Mouse (Mus musculus) kidney, postnatal 36 days (tissue): Measurements from ENCODE around the gene Gdpd1.
A peak's percentile ranks its signal among the peaks of the same experiment; 100 is the strongest.
"Not testable (repeated sequence)": the region's sequence is repeated elsewhere in the genome, so short reads cannot be mapped to it uniquely, and the experiment has no call there.

ENCODE experiments used
- DNase-seq, 2 experiments: peaks; one replicate each; pipeline ENCODE4 v3.0.0; 2021 to 2022; ENCODE audit warnings: mixed read lengths in 2 of 2

Gene Gdpd1

DNA sequence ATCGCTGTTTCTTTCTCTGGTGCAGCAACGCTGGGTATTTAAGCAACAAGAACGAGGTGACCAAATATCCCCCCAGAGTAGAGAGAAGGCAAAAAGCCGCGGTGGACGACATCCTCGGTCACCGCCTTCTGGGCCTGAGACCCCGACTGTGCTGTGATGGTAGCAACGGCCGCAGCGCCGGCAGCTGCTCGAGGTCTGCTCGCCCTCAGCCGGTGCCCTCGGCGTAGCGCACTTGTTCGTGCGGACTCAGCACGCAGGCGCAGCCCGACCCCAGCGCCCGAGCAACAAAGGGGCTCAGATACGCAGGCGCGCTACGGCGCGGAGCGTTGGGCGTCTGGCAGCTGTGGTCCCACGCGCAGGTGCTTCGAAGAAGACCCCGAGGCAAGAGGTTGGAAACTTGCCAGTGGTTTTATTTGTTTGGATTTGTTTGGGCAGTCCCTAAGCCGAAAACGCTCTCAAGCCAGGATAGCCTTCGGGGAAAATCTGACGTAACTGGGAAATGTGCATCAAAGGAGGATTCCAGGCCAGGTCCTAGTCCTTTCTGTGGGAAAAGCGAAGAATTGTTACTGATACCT lies at the start of gene Gdpd1:
Gene Gdpd1, minus strand, starts transcription at position 197 of the 575 bp plus-strand sequence.
- DNase-seq = peak; percentile 77 to 89

GRCm38 (mm10) chr11:87121864-87122263 lies 48.0 kb upstream of the Gdpd1 start:
- DNase-seq = no peak

- DNase-seq = no peak
These were observed 36.5 kb upstream of the Gdpd1 start for GRCm38 (mm10) chr11:87110172-87110909.

- peak in 1 of 2 experiments; percentile 38 for DNase-seq
These were observed 35.8 kb upstream of the Gdpd1 start for GRCm38 (mm10) chr11:87109519-87110171.

GRCm38 (mm10) chr11:87108755-87109518 lies 35.1 kb upstream of the Gdpd1 start, which contains the start of gene Ska2:
TSS of gene Ska2 (plus strand) at chr11:87109234.
- peak; percentile 96 to 99 for DNase-seq

DNA sequence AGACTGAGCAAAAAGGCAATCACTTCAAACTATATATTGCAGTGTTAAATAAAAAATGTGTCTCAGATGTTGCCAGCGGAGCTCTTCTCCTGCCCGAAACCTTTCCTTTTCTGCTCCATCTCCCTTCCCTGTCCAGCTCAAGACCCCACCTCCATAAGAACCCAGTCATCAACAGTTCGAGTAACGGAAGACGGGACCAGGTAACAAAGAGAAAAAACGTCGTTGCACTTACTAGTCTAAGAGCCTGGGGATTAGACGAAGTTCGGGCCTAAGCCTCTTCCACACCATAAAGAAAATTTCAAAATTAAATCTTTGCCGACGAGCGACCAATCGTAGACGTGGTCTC lies 34.5 kb upstream of the Gdpd1 start, which contains the start of gene Prr11:
Gene Prr11, minus strand, starts transcription at position 300 of the 346 bp plus-strand sequence.
- DNase-seq = no peak

DNA sequence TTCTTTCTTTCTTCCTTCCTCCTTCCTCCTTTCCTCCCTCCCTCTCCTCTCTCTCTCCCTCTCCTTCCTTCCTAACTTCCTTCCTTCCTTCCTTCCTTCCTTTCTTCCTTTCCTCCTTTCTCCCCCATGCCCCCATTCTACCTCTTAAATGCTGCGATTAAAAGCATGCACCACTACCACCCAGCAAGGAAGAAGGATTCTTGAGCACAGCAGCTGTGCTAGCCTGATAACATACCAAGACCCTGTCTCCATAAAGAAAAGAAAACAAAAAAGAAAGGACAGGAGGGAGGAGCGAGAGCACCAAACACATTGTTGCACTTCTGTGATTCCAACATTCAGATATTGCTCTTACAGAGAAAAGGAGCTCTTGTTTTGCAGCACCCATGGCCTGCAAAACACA lies 13.3 kb upstream of the Gdpd1 start:
- no peak for DNase-seq

DNA sequence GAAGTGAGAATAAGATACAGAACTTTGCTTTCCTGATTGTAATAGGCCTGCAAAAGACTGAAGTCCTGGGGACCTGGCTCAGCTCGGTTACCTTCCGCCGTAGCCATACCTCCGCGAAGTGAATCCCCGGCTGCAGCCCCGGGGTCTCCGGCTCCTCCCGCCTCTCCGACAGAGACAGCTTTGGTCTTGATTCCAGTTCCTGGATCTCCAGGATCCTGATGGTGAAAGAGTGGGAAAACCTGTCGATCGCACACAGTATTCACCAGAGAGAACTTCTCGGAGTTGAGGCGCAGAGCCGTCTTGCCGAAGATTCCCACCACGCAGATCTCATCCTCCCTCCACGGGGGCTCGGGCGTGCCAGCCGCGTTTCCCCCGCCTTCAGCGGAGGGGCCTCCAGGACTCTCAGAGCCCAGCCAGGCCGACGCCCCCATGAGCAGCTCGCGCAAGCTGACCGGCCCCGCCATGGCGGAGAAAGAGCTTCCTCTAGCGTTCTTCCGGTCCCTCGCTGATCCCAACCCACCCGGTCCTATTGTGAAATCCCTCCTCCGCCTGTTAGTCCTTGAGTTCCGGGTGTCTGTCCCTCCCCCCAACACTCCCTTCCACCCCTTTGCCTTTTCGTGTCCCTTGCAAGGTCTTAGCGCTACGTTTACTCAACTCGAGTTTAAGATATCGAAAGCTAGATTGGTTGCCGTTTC lies 12.6 kb upstream of the Gdpd1 start, which contains the start of gene Smg8:
Gene Smg8, minus strand, starts transcription at position 485 of the 695 bp plus-strand sequence.
- DNase-seq = peak; percentile 89

DNA sequence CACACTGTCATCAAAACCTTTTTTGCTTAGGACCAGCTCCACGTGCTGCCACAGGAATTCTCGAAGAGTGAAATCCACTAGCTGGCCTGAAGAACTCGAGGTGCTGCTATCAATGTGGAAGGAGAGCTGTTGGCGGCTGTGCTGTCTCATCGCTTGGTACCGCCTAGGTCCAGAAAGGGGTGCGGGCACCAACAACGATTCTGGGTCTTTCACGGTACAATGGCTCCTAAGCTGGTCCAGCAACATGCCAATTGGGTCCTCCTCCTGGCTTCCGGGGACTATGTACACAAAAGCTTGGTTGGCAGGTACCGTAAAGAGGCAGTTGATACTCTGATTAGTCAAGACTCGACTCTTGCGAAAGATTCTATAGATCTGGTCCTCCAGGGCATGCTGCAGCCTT lies 11.6 kb upstream of the Gdpd1 start:
- no peak for DNase-seq

- DNase-seq = no peak
These were observed 9.8 kb upstream of the Gdpd1 start for GRCm38 (mm10) chr11:87083712-87084111.

GRCm38 (mm10) chr11:87073343-87073865 lies 458 bp downstream of the Gdpd1 start:
- peak; percentile 65 to 76 for DNase-seq

GRCm38 (mm10) chr11:87062087-87062486 lies 11.8 kb downstream of the Gdpd1 start:
- no peak for DNase-seq

- no peak for DNase-seq
These were observed 13.5 kb downstream of the Gdpd1 start for GRCm38 (mm10) chr11:87060410-87060809.

DNA sequence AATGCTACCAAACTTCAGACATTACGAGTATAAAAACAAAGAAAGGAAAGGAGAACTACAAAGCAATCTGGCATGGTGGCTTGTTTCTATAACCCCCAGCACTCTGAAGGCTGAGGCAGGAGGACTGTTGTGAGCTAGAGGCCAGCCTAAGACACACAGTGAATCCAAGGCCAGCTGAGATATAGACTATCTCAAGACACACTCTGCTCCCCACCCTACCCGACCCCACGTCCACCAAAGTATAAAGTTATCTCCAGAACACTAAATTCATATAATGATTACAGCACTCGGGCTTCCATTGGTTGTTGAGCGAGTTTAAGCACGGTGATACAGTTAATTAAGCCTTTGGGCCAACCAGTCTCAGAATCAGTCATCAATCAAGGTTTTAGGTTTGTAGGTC lies 17.6 kb downstream of the Gdpd1 start:
- DNase-seq = no peak

DNA sequence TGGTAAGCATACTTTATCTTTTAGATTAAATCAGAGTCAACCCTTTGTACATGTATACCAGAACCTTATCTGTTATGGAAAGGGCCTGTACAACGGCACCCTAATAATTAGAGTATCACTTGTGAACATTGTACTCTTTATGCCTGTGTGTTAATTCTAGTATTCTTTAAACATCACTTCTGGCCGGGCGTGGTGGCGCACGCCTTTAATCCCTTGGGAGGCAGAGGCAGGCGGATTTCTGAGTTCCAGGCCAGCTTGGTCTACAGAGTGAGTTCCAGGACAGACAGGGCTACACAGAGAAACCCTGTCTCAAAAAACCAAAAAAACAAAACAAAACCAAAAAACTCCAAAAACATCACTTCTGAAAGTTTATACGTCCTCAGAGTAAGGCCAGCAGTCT lies 25.0 kb downstream of the Gdpd1 start:
- not testable (repeated sequence) for DNase-seq

DNA sequence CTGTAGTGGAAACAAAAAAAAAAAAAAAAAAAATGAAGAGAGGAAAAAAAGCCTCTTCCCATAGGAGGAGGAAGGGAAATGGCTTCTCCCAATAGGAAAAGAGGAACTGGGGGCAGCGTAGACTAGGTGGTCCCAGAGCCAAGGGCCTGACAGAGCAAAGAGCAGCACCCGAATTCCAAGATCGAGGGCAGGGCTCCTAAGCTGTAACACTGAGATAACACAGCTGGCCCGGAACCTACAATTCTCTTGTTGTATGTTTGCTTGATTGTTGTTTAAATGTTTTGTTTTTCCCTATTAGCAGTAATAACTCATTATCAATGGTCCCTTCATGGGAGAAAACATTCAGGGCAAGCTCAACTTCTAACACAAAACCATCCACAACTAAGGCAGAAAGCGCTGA lies 26.9 kb downstream of the Gdpd1 start:
- DNase-seq = no peak

- no peak for DNase-seq
These were observed 30.8 kb downstream of the Gdpd1 start for GRCm38 (mm10) chr11:87043052-87043451.

DNA sequence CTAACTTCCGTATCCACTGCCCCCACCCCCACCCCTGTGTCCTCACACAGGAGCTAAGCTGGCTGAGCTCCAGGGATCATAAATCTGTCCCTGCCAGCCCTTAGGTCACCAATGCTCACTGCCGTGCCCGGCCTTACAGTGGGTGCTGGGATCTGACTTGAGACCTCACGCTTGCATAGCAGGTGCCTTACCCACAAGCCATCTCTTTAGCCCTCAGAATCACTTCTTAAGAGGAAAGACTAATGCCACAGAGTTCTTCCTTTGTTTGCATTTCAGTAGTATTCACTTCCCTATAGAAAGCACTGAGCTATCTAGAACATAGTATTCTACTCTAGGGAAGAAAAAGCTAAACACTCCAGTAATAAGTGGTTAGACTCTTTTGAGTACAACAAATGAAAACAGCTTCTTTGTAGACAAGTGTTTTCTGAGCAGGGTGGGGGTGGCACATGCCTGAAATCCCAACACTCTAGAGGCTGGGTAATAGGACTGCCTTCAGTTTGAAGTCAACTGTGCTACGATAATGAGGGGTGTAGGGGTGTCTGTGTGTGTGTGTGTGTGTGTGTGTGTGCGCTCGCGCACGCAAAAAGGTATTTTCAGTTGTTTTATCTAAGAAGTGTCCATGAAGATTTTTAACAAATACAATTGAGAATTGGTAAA lies 34.4 kb downstream of the Gdpd1 start:
- peak in 1 of 2 experiments; percentile 27 for DNase-seq

- DNase-seq = peak in 1 of 2 experiments; percentile 3
These were observed 37.7 kb downstream of the Gdpd1 start for GRCm38 (mm10) chr11:87036180-87036579.

GRCm38 (mm10) chr11:87028212-87028611 lies 45.6 kb downstream of the Gdpd1 start:
- DNase-seq = no peak

DNA sequence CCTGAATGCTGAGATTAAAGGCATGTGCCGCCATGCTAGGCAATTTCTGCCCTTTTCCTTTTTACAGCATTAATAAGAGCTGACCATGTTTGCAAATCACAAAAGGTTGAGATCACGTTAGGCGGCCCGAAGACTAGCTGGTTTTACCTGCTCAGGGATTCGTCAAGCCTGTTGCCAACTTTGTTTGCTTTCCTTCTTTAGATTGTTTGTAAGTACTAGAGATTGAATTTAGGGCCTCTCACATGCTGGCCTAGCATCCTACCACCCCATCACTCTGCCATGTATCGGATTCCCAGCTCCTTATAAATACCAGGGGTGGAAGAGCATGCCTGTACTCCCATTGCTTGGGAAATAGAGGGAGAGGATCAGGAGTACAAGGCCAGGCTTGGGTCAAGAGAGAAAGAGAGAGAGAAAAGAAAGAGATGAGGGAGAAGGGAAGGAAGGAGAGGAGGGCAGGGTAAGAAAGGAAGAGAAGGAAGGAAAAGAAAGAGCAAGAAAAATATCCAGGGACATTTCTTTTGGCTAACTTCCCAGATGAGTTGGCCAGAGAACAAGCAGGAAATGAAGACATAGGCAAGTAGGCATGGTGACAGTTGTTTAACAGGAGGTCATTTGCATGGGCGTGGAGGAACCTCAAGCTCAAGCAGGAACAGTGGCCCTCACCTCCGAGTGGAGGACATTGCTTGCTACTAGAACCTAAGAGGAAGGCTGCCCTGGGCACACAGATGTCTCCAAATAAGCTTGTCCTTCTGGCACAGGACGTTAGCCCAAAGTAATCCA lies 47.6 kb downstream of the Gdpd1 start:
- peak; percentile 21 to 28 for DNase-seq
